Mouse (Mus musculus): ENCODE results near the gene Gm17617. TPM values are rescaled to one million over a fixed set of nuclear protein-coding genes. Genes with fewer than 3 reads are reported as not detected.

Gene Gm17617
- polyA plus RNA-seq (2012; rRNA removed) (not detected in 2 replicates), polyA plus RNA-seq (2014; fragmentation: Nextera tagmentation; extraction: Ambion mirVana) (not detected in 2 replicates)

DNA sequence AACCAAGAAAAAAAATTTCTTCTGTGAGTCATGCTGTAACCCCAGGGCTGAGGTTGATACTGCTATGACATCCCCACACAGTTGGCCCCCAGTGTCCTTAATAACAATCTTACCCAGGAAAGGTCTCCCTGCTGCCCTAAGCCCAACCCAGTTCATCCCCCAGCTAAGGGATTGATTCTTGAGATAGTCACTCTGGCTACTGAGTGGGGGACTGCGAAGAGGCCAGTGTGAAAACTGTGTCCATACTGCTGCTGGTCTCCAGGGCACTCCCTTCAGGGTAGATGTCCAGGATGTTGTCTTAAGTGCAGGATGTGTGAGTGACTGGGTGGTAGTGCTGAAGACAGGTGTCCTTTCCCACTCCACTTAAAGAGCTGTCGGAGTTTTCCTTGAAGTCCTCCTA lies at the start of gene Gm17617:
TSS of gene Gm17617 (minus strand) at position 101 of the 400 bp plus-strand sequence.
- peaks cover 12% of the 10 kb centered on the region for H3K36me3 ChIP-seq (replicated peaks; ENCODE audit: control insufficient read depth, insufficient read depth, low read depth)
- no peak for ATAC-seq (ENCODE audit: insufficient read depth)
- 83% methylated on average over 2 of the region's 2 CpGs for WGBS (ENCODE audit: insufficient replicate concordance)
- H3K27ac ChIP-seq, result no peak within 1 kb of the TSS
- H3K9ac ChIP-seq (replicated peaks), result no peak within 1 kb of the TSS
- H3K27me3 ChIP-seq (ENCODE audit: control insufficient read depth, insufficient read depth, low read length), result no peaks in the 10 kb centered on the region
- H3K4me1 ChIP-seq (replicated peaks; ENCODE audit: control insufficient read depth in 2 of 2, insufficient read depth in 2 of 2, low read length in 1 of 2), result peaks cover 0 to 4% of the 10 kb centered on the region in 2 experiments; a peak in 1 of 4 replicates
- H3K9me3 ChIP-seq (ENCODE audit: control insufficient read depth, low read length), result no peaks in the 10 kb centered on the region
- TF ChIP-seq EP300 (IDR thresholded peaks at IDR 0.05; ENCODE audit: low read depth), result no peak
- TF ChIP-seq CTCF (IDR thresholded peaks at IDR 0.05; ENCODE audit: low read depth), result no peak
- H3K4me3 ChIP-seq (ENCODE audit: insufficient read depth in 1 of 2, low read depth in 2 of 2, low read length in 2 of 2), result no peak within 1 kb of the TSS
- no peak for DNase-seq (ENCODE audit: low read depth in 3 of 3, low spot score in 3 of 3)
- H3K4me2 ChIP-seq (ENCODE audit: low read depth), result no peak within 1 kb of the TSS

DNA sequence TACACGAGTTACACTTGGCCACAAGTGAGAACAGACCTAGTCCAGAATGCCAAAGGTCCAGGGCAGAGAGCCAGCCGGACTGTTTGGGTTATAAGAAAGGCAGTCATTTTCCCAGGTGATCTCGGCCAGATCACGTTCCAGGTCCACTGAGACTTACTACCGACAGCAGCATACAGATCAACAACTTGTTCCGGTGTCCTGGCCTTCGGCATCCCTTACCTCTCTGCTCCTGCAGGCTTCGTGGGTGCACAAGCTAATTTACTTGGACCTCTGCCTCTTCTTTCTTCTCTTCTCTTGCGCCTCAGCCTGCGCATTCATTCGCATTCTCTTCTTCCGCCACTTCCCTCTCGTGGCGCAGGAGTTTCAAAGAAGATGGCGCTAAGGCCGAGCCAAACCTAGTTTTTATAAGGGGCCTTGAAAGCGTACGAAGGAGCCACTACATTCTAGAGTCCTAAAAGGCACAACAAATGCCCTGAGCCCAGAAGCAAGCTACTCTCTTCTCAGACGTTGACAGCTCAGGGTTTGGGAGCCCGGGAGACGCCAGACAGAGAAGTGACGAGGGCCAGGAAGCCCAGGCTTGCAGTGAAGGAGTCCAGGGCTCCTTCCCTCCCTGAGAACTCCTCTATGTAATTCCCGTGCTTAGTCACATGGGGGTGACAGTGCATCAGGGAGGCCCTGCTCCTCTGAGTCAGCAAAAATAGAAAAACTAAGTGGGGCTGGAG lies 49.0 kb upstream of the Gm17617 start:
- peak overlapping the region; percentile 60 for H3K9ac ChIP-seq (replicated peaks)
- DNase-seq (ENCODE audit: low read depth in 3 of 3, low spot score in 3 of 3) (peak; percentile 37 to 78 (median 68)), ATAC-seq (ENCODE audit: insufficient read depth) (peak; percentile 90)
- H3K4me1 ChIP-seq (replicated peaks; ENCODE audit: control insufficient read depth in 2 of 2, insufficient read depth in 2 of 2, low read length in 1 of 2), result peaks cover 2 to 15% of the 10 kb centered on the region in 2 experiments; a peak in 3 of 4 replicates
- WGBS (ENCODE audit: insufficient replicate concordance), result 8% methylated on average over 23 of the region's 23 CpGs
- peak overlapping the region; percentile 50 to 65 for H3K4me3 ChIP-seq (ENCODE audit: insufficient read depth in 1 of 2, low read depth in 2 of 2, low read length in 2 of 2)
- H3K9me3 ChIP-seq (ENCODE audit: control insufficient read depth, low read length), result no peaks in the 10 kb centered on the region
- peak overlapping the region; percentile 67 for H3K4me2 ChIP-seq (ENCODE audit: low read depth)
- peak overlapping the region; percentile 50 for H3K27ac ChIP-seq
- TF ChIP-seq EP300 (IDR thresholded peaks at IDR 0.05; ENCODE audit: low read depth) (no peak), CTCF (IDR thresholded peaks at IDR 0.05; ENCODE audit: low read depth) (peak; percentile 84)
- no peaks in the 10 kb centered on the region for H3K27me3 ChIP-seq (ENCODE audit: control insufficient read depth, insufficient read depth, low read length)
- no peaks in the 10 kb centered on the region for H3K36me3 ChIP-seq (replicated peaks; ENCODE audit: control insufficient read depth, insufficient read depth, low read depth)

DNA sequence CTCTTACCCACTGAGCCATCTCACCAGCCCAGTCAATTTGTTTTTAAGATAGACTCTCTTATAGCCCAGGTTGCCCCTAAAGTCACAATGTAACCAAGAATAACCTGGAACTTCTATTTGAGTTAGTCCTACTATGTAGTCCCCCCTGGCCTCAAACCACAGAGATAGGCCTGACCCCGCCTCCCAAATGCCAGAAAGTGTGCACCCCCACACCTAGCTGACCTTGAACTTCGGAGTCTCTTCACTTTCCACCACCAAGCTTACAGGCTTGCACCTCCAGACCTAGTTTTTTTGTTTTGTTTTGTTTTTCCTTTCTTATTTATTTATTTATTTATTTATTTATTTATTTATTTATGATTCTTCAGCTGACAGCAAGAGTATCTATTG lies 48.4 kb upstream of the Gm17617 start:
- TF ChIP-seq CTCF (IDR thresholded peaks at IDR 0.05; ENCODE audit: low read depth), result no peak
- no peak for TF ChIP-seq EP300 (IDR thresholded peaks at IDR 0.05; ENCODE audit: low read depth)
- ATAC-seq (ENCODE audit: insufficient read depth) (no peak), DNase-seq (ENCODE audit: low read depth in 3 of 3, low spot score in 3 of 3) (no peak)
- H3K27me3 ChIP-seq (ENCODE audit: control insufficient read depth, insufficient read depth, low read length), result no peaks in the 10 kb centered on the region
- peak overlapping the region; percentile 50 to 65 for H3K4me3 ChIP-seq (ENCODE audit: insufficient read depth in 1 of 2, low read depth in 2 of 2, low read length in 2 of 2)
- no peaks in the 10 kb centered on the region for H3K36me3 ChIP-seq (replicated peaks; ENCODE audit: control insufficient read depth, insufficient read depth, low read depth)
- WGBS (ENCODE audit: insufficient replicate concordance), result 32% methylated on average over 2 of the region's 2 CpGs
- H3K9me3 ChIP-seq (ENCODE audit: control insufficient read depth, low read length), result no peaks in the 10 kb centered on the region
- peaks cover 2 to 15% of the 10 kb centered on the region in 2 experiments; a peak in 3 of 4 replicates for H3K4me1 ChIP-seq (replicated peaks; ENCODE audit: control insufficient read depth in 2 of 2, insufficient read depth in 2 of 2, low read length in 1 of 2)
- H3K27ac ChIP-seq, result peak overlapping the region; percentile 50
- H3K9ac ChIP-seq (replicated peaks), result peak overlapping the region; percentile 60
- H3K4me2 ChIP-seq (ENCODE audit: low read depth), result peak overlapping the region; percentile 67

DNA sequence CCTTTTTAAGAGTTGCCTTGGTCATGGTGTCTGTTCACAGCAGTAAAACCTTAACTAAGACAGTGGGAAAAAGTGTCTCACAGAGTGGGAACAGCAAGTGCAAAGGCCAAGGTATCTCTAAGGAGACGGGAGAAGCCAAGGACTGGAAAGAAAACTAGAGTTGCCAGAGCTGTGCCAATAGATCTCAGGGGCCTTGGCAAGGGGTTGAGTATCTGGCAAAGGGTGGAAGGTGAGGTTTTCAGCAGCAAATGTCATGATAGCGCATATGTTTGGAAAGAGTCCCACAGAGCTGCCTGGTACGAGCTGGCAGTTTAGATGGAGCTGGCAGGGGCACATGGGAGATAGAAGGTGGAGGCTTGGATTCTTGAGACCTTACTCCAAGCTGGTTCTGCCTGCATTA lies 46.2 kb upstream of the Gm17617 start:
- ATAC-seq (ENCODE audit: insufficient read depth), result no peak
- Histone ChIP-seq H3K27me3 (ENCODE audit: control insufficient read depth, insufficient read depth, low read length) (no peaks in the 10 kb centered on the region), H3K4me2 (ENCODE audit: low read depth) (no peak overlapping the region), H3K27ac (no peak overlapping the region), H3K4me3 (ENCODE audit: insufficient read depth in 1 of 2, low read depth in 2 of 2, low read length in 2 of 2) (no peak overlapping the region), H3K9ac (replicated peaks) (no peak overlapping the region), H3K9me3 (ENCODE audit: control insufficient read depth, low read length) (no peaks in the 10 kb centered on the region), H3K36me3 (replicated peaks; ENCODE audit: control insufficient read depth, insufficient read depth, low read depth) (no peaks in the 10 kb centered on the region), H3K4me1 (replicated peaks; ENCODE audit: control insufficient read depth in 2 of 2, insufficient read depth in 2 of 2, low read length in 1 of 2) (peaks cover 2 to 15% of the 10 kb centered on the region in 2 experiments; a peak in 3 of 4 replicates)
- no peak for DNase-seq (ENCODE audit: low read depth in 3 of 3, low spot score in 3 of 3)
- WGBS (ENCODE audit: insufficient replicate concordance), result 82% methylated on average over 3 of the region's 3 CpGs
- TF ChIP-seq EP300 (IDR thresholded peaks at IDR 0.05; ENCODE audit: low read depth), result no peak
- TF ChIP-seq CTCF (IDR thresholded peaks at IDR 0.05; ENCODE audit: low read depth), result no peak

DNA sequence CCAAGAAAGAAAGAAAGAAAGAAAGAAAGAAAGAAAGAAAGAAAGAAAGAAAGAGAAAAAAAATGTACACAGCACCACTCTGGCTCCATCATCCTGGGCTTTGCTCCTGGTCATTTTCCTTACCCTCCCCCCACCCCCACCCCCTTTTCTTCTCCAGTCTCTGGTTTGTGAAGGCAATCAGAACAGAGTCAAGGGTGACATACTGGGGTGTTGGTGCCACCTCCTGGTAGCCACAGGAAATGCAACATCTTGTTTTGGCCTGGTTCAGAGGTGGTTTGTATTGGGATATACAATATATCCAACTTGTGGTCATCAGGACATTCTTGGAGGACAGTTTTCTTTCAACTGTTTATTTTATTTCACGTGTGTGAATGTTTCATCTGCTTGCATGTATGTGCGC lies 45.2 kb upstream of the Gm17617 start:
- no peak overlapping the region for H3K4me2 ChIP-seq (ENCODE audit: low read depth)
- no peak overlapping the region for H3K4me3 ChIP-seq (ENCODE audit: insufficient read depth in 1 of 2, low read depth in 2 of 2, low read length in 2 of 2)
- no peaks in the 10 kb centered on the region for H3K9me3 ChIP-seq (ENCODE audit: control insufficient read depth, low read length)
- no peaks in the 10 kb centered on the region for H3K36me3 ChIP-seq (replicated peaks; ENCODE audit: control insufficient read depth, insufficient read depth, low read depth)
- peak; percentile 85 for TF ChIP-seq CTCF (IDR thresholded peaks at IDR 0.05; ENCODE audit: low read depth)
- no peak for TF ChIP-seq EP300 (IDR thresholded peaks at IDR 0.05; ENCODE audit: low read depth)
- H3K27me3 ChIP-seq (ENCODE audit: control insufficient read depth, insufficient read depth, low read length), result no peaks in the 10 kb centered on the region
- peaks cover 2 to 15% of the 10 kb centered on the region in 2 experiments; a peak in 3 of 4 replicates for H3K4me1 ChIP-seq (replicated peaks; ENCODE audit: control insufficient read depth in 2 of 2, insufficient read depth in 2 of 2, low read length in 1 of 2)
- ATAC-seq (ENCODE audit: insufficient read depth), result no peak
- WGBS (ENCODE audit: insufficient replicate concordance), result 46% methylated on average over 2 of the region's 2 CpGs
- no peak overlapping the region for H3K9ac ChIP-seq (replicated peaks)
- no peak overlapping the region for H3K27ac ChIP-seq
- DNase-seq (ENCODE audit: low read depth in 3 of 3, low spot score in 3 of 3), result peak in 2 of 3 experiments; percentile 47 to 53

Measured in liver, embryonic 14.5 days (tissue).